Mouse (Mus musculus) spleen, adult 2 months (tissue): ENCODE data around the gene Sh3bgr. TPM values are rescaled to one million over a fixed set of nuclear protein-coding genes. Genes with fewer than 3 reads are reported as not detected.
A peak's percentile ranks its signal among the peaks of the same experiment; 100 is the strongest.

Experiments used
- DNase-seq, 2 experiments: peaks; one replicate each; pipeline versions ENCODE4 v3.0.0 to v3.0.0-alpha.2; 2012 to 2021; ENCODE audit warnings: low spot score in 2 of 2, low read depth in 1 of 2
- H3K27ac ChIP-seq: fragments of 200-500 bp; 2 replicates; pipeline ENCODE4 v1.5.1; 2012; ENCODE audit warnings: low read length, inconsistent platforms; ENCODE audit not compliant: insufficient read depth
- H3K27me3 ChIP-seq: fragments of 200-500 bp; 2 replicates; pipeline ENCODE4 v1.6.1; 2012; ENCODE audit warnings: mild to moderate bottlenecking, moderate library complexity, low read length, inconsistent platforms; ENCODE audit not compliant: control insufficient read depth, insufficient read depth
- H3K36me3 ChIP-seq: fragments of 200-500 bp; 2 replicates; pipeline ENCODE4 v1.6.1; 2012; ENCODE audit warnings: mild to moderate bottlenecking, low read length, inconsistent platforms; ENCODE audit not compliant: control insufficient read depth, insufficient read depth
- H3K4me1 ChIP-seq: fragments of 200-500 bp; 2 replicates; pipeline ENCODE4 v1.6.1; 2011; ENCODE audit warnings: inconsistent platforms; ENCODE audit not compliant: control insufficient read depth, insufficient read depth, insufficient read length
- H3K4me3 ChIP-seq: fragments of 200-500 bp; 2 replicates; pipeline ENCODE4 v1.5.1; 2011; ENCODE audit warnings: mild to moderate bottlenecking, inconsistent platforms; ENCODE audit not compliant: insufficient read depth, insufficient read length; ENCODE audit errors: extremely low read depth
- CTCF ChIP-seq: fragments of 200-500 bp; IDR thresholded peaks from 2 replicates; pipeline ENCODE4 v1.5.1; 2011; ENCODE audit warnings: mild to moderate bottlenecking, inconsistent platforms; ENCODE audit not compliant: insufficient read depth, insufficient read length, insufficient replicate concordance; ENCODE audit errors: extremely low read depth
- POLR2A ChIP-seq: fragments of 200-500 bp; IDR thresholded peaks from 2 replicates; pipeline ENCODE4 v1.6.1; 2011; ENCODE audit warnings: low read depth, low read length, inconsistent platforms
- WGBS: fragments of 180-500 bp; shearing (Covaris S2); methylation state at CpG from one replicate; pipeline ENCODE4 v1.1.7; 2018; 5-methylcytosine and 5-hydroxymethylcytosine counted together
- polyA plus RNA-seq: library from polyadenylated mRNA; depleted of rRNA; stranded (reverse); fragments of >200 nt; gene quantifications from 2 replicates; pipeline ENCODE4 v1.2.3, GENCODE M21; 2012; rRNA removed

Sh3bgr gene
- polyA plus RNA-seq, 1 experiment: 1.9 TPM

GRCm38 (mm10) chr16:96244496-96244895, 44.2 kb downstream of the Sh3bgr start:
- 90% methylated on average over 6 of the region's 6 CpGs for WGBS
- no peak for DNase-seq

GRCm38 (mm10) chr16:96249635-96250034, 49.4 kb downstream of the Sh3bgr start:
- DNase-seq: no peak
- TF ChIP-seq CTCF (no peak), POLR2A (no peak)
- Histone ChIP-seq H3K4me3 (no peak overlapping the region), H3K36me3 (no peaks in the 10 kb centered on the region), H3K4me1 (no peaks in the 10 kb centered on the region), H3K27me3 (no peaks in the 10 kb centered on the region), H3K27ac (no peak overlapping the region)
- WGBS: 93% methylated on average over 7 of the region's 7 CpGs

More at GRCm38 (mm10) chr16:96244496-96244895, 44.2 kb downstream of the Sh3bgr start:
- TF ChIP-seq CTCF (no peak), POLR2A (no peak)
- H3K4me1 ChIP-seq: no peaks in the 10 kb centered on the region
- H3K4me3 ChIP-seq: no peak overlapping the region
- H3K27me3 ChIP-seq: no peaks in the 10 kb centered on the region
- no peak overlapping the region for H3K27ac ChIP-seq
- no peaks in the 10 kb centered on the region for H3K36me3 ChIP-seq

- WGBS: 97% methylated on average over 1 of the region's 1 CpGs
- Histone ChIP-seq H3K27me3 (no peaks in the 10 kb centered on the region), H3K27ac (no peak overlapping the region), H3K36me3 (no peaks in the 10 kb centered on the region), H3K4me1 (no peaks in the 10 kb centered on the region), H3K4me3 (no peak overlapping the region)
- no peak for TF ChIP-seq CTCF
- TF ChIP-seq POLR2A: no peak
- DNase-seq: no peak
These were observed 51.9 kb downstream of the Sh3bgr start for GRCm38 (mm10) chr16:96252146-96252545.

GRCm38 (mm10) chr16:96258429-96258828, 58.2 kb downstream of the Sh3bgr start:
- DNase-seq: no peak
- WGBS: 95% methylated on average over 8 of the region's 8 CpGs
- Histone ChIP-seq H3K27ac (no peak overlapping the region), H3K36me3 (no peaks in the 10 kb centered on the region), H3K4me3 (no peak overlapping the region), H3K27me3 (no peaks in the 10 kb centered on the region), H3K4me1 (no peaks in the 10 kb centered on the region)
- TF ChIP-seq POLR2A (no peak), CTCF (no peak)

- WGBS: 85% methylated on average over 2 of the region's 2 CpGs
These were observed 71.5 kb downstream of the Sh3bgr start for GRCm38 (mm10) chr16:96271736-96272135.

GRCm38 (mm10) chr16:96272929-96273619, 72.8 kb downstream of the Sh3bgr start:
- H3K27me3 ChIP-seq: no peaks in the 10 kb centered on the region
- H3K4me3 ChIP-seq: no peak overlapping the region
- no peak for TF ChIP-seq POLR2A
- TF ChIP-seq CTCF: no peak
- peak overlapping the region; percentile 5; the same call in 1 of the 2 replicates for H3K27ac ChIP-seq
- H3K4me1 ChIP-seq: no peaks in the 10 kb centered on the region; the same call in 1 of the 2 replicates
- WGBS: 9% methylated on average over 14 of the region's 14 CpGs
- DNase-seq: peak in 1 of 2 experiments; percentile 14
- no peaks in the 10 kb centered on the region for H3K36me3 ChIP-seq

More at GRCm38 (mm10) chr16:96271736-96272135, 71.5 kb downstream of the Sh3bgr start:
- TF ChIP-seq POLR2A: no peak
- H3K36me3 ChIP-seq: no peaks in the 10 kb centered on the region
- no peak overlapping the region for H3K27ac ChIP-seq
- H3K27me3 ChIP-seq: no peaks in the 10 kb centered on the region
- H3K4me3 ChIP-seq: no peak overlapping the region
- H3K4me1 ChIP-seq: no peaks in the 10 kb centered on the region; the same call in 1 of the 2 replicates
- DNase-seq: no peak

GRCm38 (mm10) chr16:96276596-96276995, 76.3 kb downstream of the Sh3bgr start:
- no peak for TF ChIP-seq POLR2A
- TF ChIP-seq CTCF: no peak
- 78% methylated on average over 3 of the region's 3 CpGs for WGBS
- no peak overlapping the region for H3K4me3 ChIP-seq
- no peaks in the 10 kb centered on the region for H3K27me3 ChIP-seq
- H3K27ac ChIP-seq: no peak overlapping the region
- no peaks in the 10 kb centered on the region for H3K36me3 ChIP-seq
- H3K4me1 ChIP-seq: no peaks in the 10 kb centered on the region; the same call in none of the 2 replicates
- no peak for DNase-seq

Other genes starting within 250 kb of the Sh3bgr start
- gene Psmg1, start 209.5 kb upstream of the Sh3bgr start, polyA plus RNA-seq: 7.8 and 8.6 TPM in 2 replicates
- gene Brwd1, start 117.9 kb upstream of the Sh3bgr start, polyA plus RNA-seq: 32.8 and 41.9 TPM in 2 replicates
- 19.0 and 19.9 TPM in 2 replicates for gene Hmgn1, start 72.7 kb upstream of the Sh3bgr start, polyA plus RNA-seq
- gene Wrb, start 55.0 kb upstream of the Sh3bgr start, polyA plus RNA-seq: 28.4 and 38.1 TPM in 2 replicates
- 0.09 and 0.14 TPM in 2 replicates for gene Lca5l, start 8.2 kb upstream of the Sh3bgr start, polyA plus RNA-seq
- 0.07 and 0.13 TPM in 2 replicates for gene B3galt5, start 35.4 kb downstream of the Sh3bgr start, polyA plus RNA-seq
- 1.4 and 1.5 TPM in 2 replicates for gene Itgb2l, start 243.2 kb downstream of the Sh3bgr start, polyA plus RNA-seq